Mouse (Mus musculus) gastrocnemius, postnatal 14 days (tissue): ENCODE results near the gene Krt87. TPM values are rescaled to one million over a fixed set of nuclear protein-coding genes. Genes with fewer than 3 reads are reported as not detected.

Experiments used
- total RNA-seq, 2 experiments: library from RNA; stranded (reverse); gene quantifications; 2 replicates each; pipeline ENCODE4 v1.2.3; 2021

Krt87 gene
- total RNA-seq, 2 experiments from 2014 or later = not detected

Other genes starting within 250 kb of the Krt87 start
- 1 to 10 TPM; 8.3 to 9.4 TPM for gene Grasp, start 214.6 kb downstream of the Krt87 start, total RNA-seq
- 10 to 100 TPM; 30.5 to 49.0 TPM for gene Nr4a1, start 184.5 kb downstream of the Krt87 start, total RNA-seq
- 10 to 100 TPM; 27.7 to 35.0 TPM for gene Atg101, start 154.5 kb downstream of the Krt87 start, total RNA-seq
- under 1 TPM; 0.22 to 0.29 TPM for gene 6030408B16Rik, start 145.6 kb downstream of the Krt87 start, total RNA-seq
- gene Krt80, start 68.6 kb downstream of the Krt87 start, total RNA-seq = 1 to 10 TPM in 1 of 2 experiments, under 1 TPM in 1; 0.69 to 1.4 TPM
- gene Krt7, start 27.8 kb downstream of the Krt87 start, total RNA-seq = not detected
- gene Krt88, start 8.9 kb upstream of the Krt87 start, total RNA-seq = not detected
- gene Krt81, start 24.9 kb upstream of the Krt87 start, total RNA-seq = not detected
- gene Krt86, start 34.7 kb upstream of the Krt87 start, total RNA-seq = not detected
- gene Krt83, start 52.7 kb upstream of the Krt87 start, total RNA-seq = under 1 TPM in 1 of 2 experiments, not detected in 1; 0.14 TPM
- not detected for gene Gm49425, start 78.5 kb upstream of the Krt87 start, total RNA-seq
- gene Krt84, start 94.0 kb upstream of the Krt87 start, total RNA-seq = under 1 TPM in 1 of 2 experiments, not detected in 1; 0.08 TPM
- not detected for gene Krt82, start 111.9 kb upstream of the Krt87 start, total RNA-seq
- gene Krt90, start 124.1 kb upstream of the Krt87 start, total RNA-seq = not detected
- not detected for gene Krt75, start 135.1 kb upstream of the Krt87 start, total RNA-seq
- not detected for gene Gm5414, start 189.4 kb upstream of the Krt87 start, total RNA-seq
- not detected for gene Gm5478, start 208.6 kb upstream of the Krt87 start, total RNA-seq
- gene Krt6b, start 241.5 kb upstream of the Krt87 start, total RNA-seq = not detected